Mouse (Mus musculus): ENCODE measurements around the gene Lrig1. TPM values are rescaled to one million over a fixed set of nuclear protein-coding genes. Genes with fewer than 3 reads are reported as not detected.

Lrig1 gene
- total and polyA plus RNA-seq, 3 experiments = 23.3 to 32.7 (median 30.4) TPM

DNA sequence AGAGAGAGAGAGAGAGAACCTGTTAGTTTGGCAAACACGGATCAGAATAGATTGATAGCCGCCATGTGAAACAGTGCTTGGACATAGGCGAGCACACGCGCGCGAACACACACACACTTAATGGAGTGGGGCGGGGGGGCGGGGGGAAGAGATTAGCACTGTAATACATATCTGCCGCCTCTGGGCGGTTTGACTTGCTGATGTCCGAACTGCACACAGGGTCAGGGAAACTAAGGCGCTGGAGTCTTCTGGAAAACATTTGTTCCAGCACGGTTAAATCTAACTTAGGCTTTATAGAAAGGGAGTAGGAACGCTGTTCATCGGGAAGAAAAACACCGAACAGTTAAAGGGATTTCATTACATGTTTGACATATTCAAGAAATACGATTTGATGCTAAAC, 1.1 kb upstream of the Lrig1 start:
- Histone ChIP-seq H3K4me3 (peak overlapping the region; percentile 51), H3K79me2 (replicated peaks; ENCODE audit: control insufficient read depth, insufficient read depth, low read length) (no peaks in the 10 kb centered on the region), H3K27me3 (ENCODE audit: control insufficient read depth, insufficient read depth, low read length) (no peaks in the 10 kb centered on the region), H3K36me3 (ENCODE audit: control insufficient read depth, insufficient read depth, low read length) (no peaks in the 10 kb centered on the region), H3K9ac (ENCODE audit: low read depth, low read length) (no peak overlapping the region), H3K4me1 (ENCODE audit: control insufficient read depth, insufficient read depth, low read length) (peaks cover 5% of the 10 kb centered on the region), H3K27ac (peak overlapping the region; percentile 20)
- WGBS = 3% methylated on average over 18 of the region's 18 CpGs
- intact Hi-C loops (cut with DNase I) = loop anchor here (10.0 kb wide), 1 partner anchor 264 kb away; no protein-coding TSS in a partner anchor
- TF ChIP-seq EP300 (IDR thresholded peaks at IDR 0.05; ENCODE audit: insufficient read depth, low read depth, low read length) (no peak), POLR2A (IDR thresholded peaks at IDR 0.05; ENCODE audit: insufficient read depth, low read depth, low read length) (no peak), CTCF (IDR thresholded peaks at IDR 0.05) (peak; percentile 66)
- no peak for DNase-seq

DNA sequence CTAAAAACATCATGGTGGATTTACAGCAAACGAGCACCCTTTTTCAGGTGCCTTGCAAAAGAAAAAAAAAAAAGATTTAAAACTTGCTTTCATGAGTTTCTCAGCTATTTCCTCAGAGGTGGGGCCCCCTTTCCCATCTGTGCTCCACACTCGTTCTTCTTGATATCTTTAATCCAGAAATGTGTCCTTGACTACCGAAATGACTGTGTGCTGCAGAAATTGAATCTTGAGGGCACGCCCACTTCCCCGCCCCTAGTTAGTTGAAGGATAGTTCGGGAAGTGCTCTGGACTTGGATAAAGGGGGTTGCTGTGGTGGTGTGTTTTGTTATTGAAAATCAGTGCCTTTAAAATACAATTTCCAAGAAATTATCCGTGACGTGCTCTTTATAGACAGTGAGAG, 654 bp upstream of the Lrig1 start:
- H3K36me3 ChIP-seq (ENCODE audit: control insufficient read depth, insufficient read depth, low read length) = no peaks in the 10 kb centered on the region
- H3K27ac ChIP-seq = peak overlapping the region; percentile 70
- DNase-seq = peak; percentile 78 to 79
- H3K27me3 ChIP-seq (ENCODE audit: control insufficient read depth, insufficient read depth, low read length) = no peaks in the 10 kb centered on the region
- peak overlapping the region; percentile 51 for H3K4me3 ChIP-seq
- H3K9ac ChIP-seq (ENCODE audit: low read depth, low read length) = no peak overlapping the region; the same call in 1 of the 2 replicates
- intact Hi-C loops (cut with DNase I) = loop anchor here (10.0 kb wide), 1 partner anchor 264 kb away; no protein-coding TSS in a partner anchor
- H3K4me1 ChIP-seq (ENCODE audit: control insufficient read depth, insufficient read depth, low read length) = peaks cover 5% of the 10 kb centered on the region
- WGBS = under 1% methylated on average over 8 of the region's 8 CpGs
- H3K79me2 ChIP-seq (replicated peaks; ENCODE audit: control insufficient read depth, insufficient read depth, low read length) = no peaks in the 10 kb centered on the region
- TF ChIP-seq CTCF (IDR thresholded peaks at IDR 0.05) (no peak), POLR2A (IDR thresholded peaks at IDR 0.05; ENCODE audit: insufficient read depth, low read depth, low read length) (0 out of 2 replicates have a peak, but pooled peaks have one; percentile 7), EP300 (IDR thresholded peaks at IDR 0.05; ENCODE audit: insufficient read depth, low read depth, low read length) (no peak)

DNA sequence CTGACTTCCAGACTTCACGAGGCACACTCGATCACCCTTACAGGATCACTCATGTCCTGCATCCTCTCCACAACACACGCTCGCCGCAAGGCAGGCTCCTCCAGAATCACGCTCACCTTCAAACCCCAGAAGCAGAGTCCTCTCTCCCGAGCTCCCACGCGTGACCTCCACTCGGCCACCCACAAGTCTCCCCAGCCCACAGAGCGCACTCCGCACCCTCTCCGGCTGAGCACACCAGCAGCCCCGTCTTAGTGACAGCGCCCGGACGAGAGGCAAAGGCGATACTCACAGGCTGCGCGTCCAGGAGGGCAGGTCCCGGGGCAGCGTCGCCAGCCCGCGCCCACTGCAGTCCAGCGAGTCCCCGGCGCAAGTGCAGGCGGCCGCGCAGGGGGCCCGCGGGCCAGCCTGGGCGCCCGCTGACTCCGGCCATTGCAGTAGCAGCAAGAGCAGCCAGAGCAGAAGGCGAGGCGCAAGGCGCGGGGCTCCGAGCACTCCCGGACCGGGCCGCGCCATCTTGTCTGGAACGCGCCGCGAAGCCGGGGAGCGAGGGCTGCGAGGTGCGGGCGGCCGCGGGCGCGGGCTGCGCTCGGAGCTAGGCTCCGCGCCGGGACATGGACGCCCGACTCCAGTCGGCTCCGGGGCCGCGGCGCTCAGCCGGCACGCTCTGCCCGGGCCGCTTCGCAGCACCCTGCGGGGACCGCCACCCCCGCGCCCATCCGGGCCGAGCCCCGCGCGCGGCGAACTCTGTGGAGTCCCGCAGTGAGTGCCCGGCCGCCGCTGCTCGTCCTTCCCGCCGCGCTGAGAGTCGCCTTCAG, 578 bp downstream of the Lrig1 start:
- Histone ChIP-seq H3K4me1 (ENCODE audit: control insufficient read depth, insufficient read depth, low read length) (peaks cover 5% of the 10 kb centered on the region), H3K36me3 (ENCODE audit: control insufficient read depth, insufficient read depth, low read length) (peaks cover 3% of the 10 kb centered on the region; the same call in 1 of the 2 replicates), H3K9ac (ENCODE audit: low read depth, low read length) (peak overlapping the region; percentile 90), H3K27ac (peak overlapping the region; percentile 86), H3K4me3 (peak overlapping the region; percentile 86), H3K79me2 (replicated peaks; ENCODE audit: control insufficient read depth, insufficient read depth, low read length) (no peaks in the 10 kb centered on the region), H3K27me3 (ENCODE audit: control insufficient read depth, insufficient read depth, low read length) (no peaks in the 10 kb centered on the region)
- under 1% methylated on average over 89 of the region's 95 CpGs for WGBS
- peak in 1 of 2 experiments; percentile 68 for DNase-seq
- intact Hi-C loops (cut with DNase I) = loop anchor here (2.0 to 5.0 kb wide), 2 partner anchors 52 to 79 kb away; no protein-coding TSS in a partner anchor
- 0 out of 2 replicates have a peak, but pooled peaks have one; percentile 24 for TF ChIP-seq EP300 (IDR thresholded peaks at IDR 0.05; ENCODE audit: insufficient read depth, low read depth, low read length)
- no peak for TF ChIP-seq POLR2A (IDR thresholded peaks at IDR 0.05; ENCODE audit: insufficient read depth, low read depth, low read length)

DNA sequence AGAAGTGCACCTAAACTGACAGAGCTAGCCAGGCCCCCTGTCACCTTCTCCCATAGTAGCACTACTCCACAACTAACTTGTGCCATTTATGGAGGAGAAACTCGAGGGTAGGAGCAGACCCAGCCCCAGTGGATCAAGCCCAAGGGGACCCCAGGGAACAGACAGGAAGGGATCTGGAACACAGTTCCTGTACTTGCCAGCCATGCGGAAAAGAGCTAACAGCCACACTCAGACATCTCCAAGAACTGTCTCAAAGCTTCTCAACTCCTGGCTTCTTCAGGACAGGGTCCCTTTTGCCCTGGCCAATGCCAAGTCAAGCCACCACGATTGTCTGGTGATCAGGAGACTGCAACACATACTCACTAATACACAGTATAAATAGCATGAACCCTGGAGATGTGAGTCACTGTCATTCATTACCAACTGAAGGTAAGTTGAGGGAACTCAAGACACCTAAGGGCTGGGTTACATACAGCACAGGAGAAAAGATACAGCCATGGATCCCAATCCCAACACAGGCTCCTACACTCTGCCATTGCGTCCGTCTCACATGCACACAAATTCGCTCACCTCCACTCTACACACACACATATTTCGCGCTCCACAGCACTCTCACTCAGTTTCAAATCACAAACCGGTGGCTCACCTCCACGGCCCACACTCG, 1.3 kb downstream of the Lrig1 start:
- no peaks in the 10 kb centered on the region for H3K27me3 ChIP-seq (ENCODE audit: control insufficient read depth, insufficient read depth, low read length)
- peaks cover 3% of the 10 kb centered on the region; the same call in 1 of the 2 replicates for H3K36me3 ChIP-seq (ENCODE audit: control insufficient read depth, insufficient read depth, low read length)
- DNase-seq = peak in 1 of 2 experiments; percentile 44
- intact Hi-C loops (cut with DNase I) = loop anchor here (2.0 to 5.0 kb wide), 2 partner anchors 51 to 78 kb away; no protein-coding TSS in a partner anchor
- TF ChIP-seq CTCF (IDR thresholded peaks at IDR 0.05) = no peak
- TF ChIP-seq EP300 (IDR thresholded peaks at IDR 0.05; ENCODE audit: insufficient read depth, low read depth, low read length) = no peak
- no peak for TF ChIP-seq POLR2A (IDR thresholded peaks at IDR 0.05; ENCODE audit: insufficient read depth, low read depth, low read length)
- peak overlapping the region; percentile 86 for H3K4me3 ChIP-seq
- peak overlapping the region; percentile 90 for H3K9ac ChIP-seq (ENCODE audit: low read depth, low read length)
- peak overlapping the region; percentile 86 for H3K27ac ChIP-seq
- WGBS = 5% methylated on average over 11 of the region's 11 CpGs
- H3K4me1 ChIP-seq (ENCODE audit: control insufficient read depth, insufficient read depth, low read length) = peaks cover 5% of the 10 kb centered on the region
- no peaks in the 10 kb centered on the region for H3K79me2 ChIP-seq (replicated peaks; ENCODE audit: control insufficient read depth, insufficient read depth, low read length)

DNA sequence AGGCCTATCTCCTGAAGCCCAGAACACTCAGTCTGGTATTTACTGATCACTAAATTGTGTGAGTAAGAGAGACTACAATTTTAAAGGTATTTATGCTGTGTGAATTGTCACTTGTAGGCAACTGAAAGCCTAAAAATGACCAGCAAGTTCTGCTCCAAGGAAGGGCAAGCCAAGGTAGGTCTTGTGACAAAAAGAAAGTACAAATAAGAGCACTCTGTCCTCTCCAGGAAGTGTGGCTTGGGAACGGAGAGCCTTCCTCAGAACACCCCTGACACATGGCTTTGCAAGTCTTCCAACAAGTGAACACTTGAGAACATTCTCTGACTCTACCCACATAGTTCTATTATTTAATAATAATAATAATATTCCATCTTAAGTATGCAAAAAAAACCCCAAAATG, 2.5 kb downstream of the Lrig1 start:
- DNase-seq = no peak
- Histone ChIP-seq H3K9ac (ENCODE audit: low read depth, low read length) (no peak overlapping the region), H3K27ac (peak overlapping the region; percentile 86), H3K4me1 (ENCODE audit: control insufficient read depth, insufficient read depth, low read length) (peaks cover 5% of the 10 kb centered on the region), H3K4me3 (no peak overlapping the region), H3K36me3 (ENCODE audit: control insufficient read depth, insufficient read depth, low read length) (peaks cover 3% of the 10 kb centered on the region; the same call in 1 of the 2 replicates), H3K79me2 (replicated peaks; ENCODE audit: control insufficient read depth, insufficient read depth, low read length) (peaks cover 1% of the 10 kb centered on the region; the same call in 1 of the 2 replicates), H3K27me3 (ENCODE audit: control insufficient read depth, insufficient read depth, low read length) (no peaks in the 10 kb centered on the region)
- TF ChIP-seq CTCF (IDR thresholded peaks at IDR 0.05) (no peak), EP300 (IDR thresholded peaks at IDR 0.05; ENCODE audit: insufficient read depth, low read depth, low read length) (no peak), POLR2A (IDR thresholded peaks at IDR 0.05; ENCODE audit: insufficient read depth, low read depth, low read length) (no peak)
- WGBS = 38% methylated on average over 1 of the region's 1 CpGs
- intact Hi-C loops (cut with DNase I) = loop anchor here (5.0 kb wide), 1 partner anchor 50 kb away; no protein-coding TSS in a partner anchor
